Mouse (Mus musculus) megakaryocyte, adult 5-6 weeks (primary cell): ENCODE data around the gene Phox2a. TPM values are rescaled to one million over a fixed set of nuclear protein-coding genes. Genes with fewer than 3 reads are reported as not detected.

Experiments used
- ATAC-seq: 2 replicates; pipeline ENCODE4 v1.8.0; 2016; ENCODE audit warnings: mild to moderate bottlenecking, inconsistent platforms; ENCODE audit not compliant: poor library complexity, severe bottlenecking
- total RNA-seq, 2 experiments: library from RNA; stranded (forward) in 1 of 2; stranded (reverse) in 1 of 2; fragments of 153-499, 151-499 nt in 1 of 2; fragments of 221-1000, 200-1000 nt in 1 of 2; gene quantifications; 2 replicates each; pipeline versions ENCODE4 v1.2.3 to v1.2.4; 2015 to 2017

Gene Phox2a
- not detected in 2 replicates for total RNA-seq (2015)
- not detected in 2 replicates for total RNA-seq (2017)

GRCm38 (mm10) chr7:101817861-101818401 is at the start of gene Phox2a:
Gene Phox2a, plus strand, starts transcription at chr7:101818313.
- no peak for ATAC-seq

GRCm38 (mm10) chr7:101770051-101770450 is 48.1 kb upstream of the Phox2a start:
- ATAC-seq, result no peak

- ATAC-seq, result no peak
Measured at GRCm38 (mm10) chr7:101771604-101772003, 46.5 kb upstream of the Phox2a start.

GRCm38 (mm10) chr7:101772687-101773086 is 45.4 kb upstream of the Phox2a start:
- ATAC-seq, result no peak

- peak; percentile 69 for ATAC-seq
Measured at GRCm38 (mm10) chr7:101777053-101777452, 41.1 kb upstream of the Phox2a start.

GRCm38 (mm10) chr7:101820295-101821030 is 2.4 kb downstream of the Phox2a start:
- ATAC-seq, result no peak

- ATAC-seq, result peak; percentile 25
Measured at GRCm38 (mm10) chr7:101821571-101822501, 3.7 kb downstream of the Phox2a start.

- ATAC-seq, result no peak
Measured at GRCm38 (mm10) chr7:101822836-101823757, 5.0 kb downstream of the Phox2a start.

GRCm38 (mm10) chr7:101823758-101824630 is 5.9 kb downstream of the Phox2a start:
- no peak for ATAC-seq

- ATAC-seq, result no peak
Measured at GRCm38 (mm10) chr7:101830373-101830772, 12.3 kb downstream of the Phox2a start.

- ATAC-seq, result no peak
Measured at GRCm38 (mm10) chr7:101831437-101831836, 13.3 kb downstream of the Phox2a start.

- ATAC-seq, result no peak
Measured at GRCm38 (mm10) chr7:101832372-101832771, 14.3 kb downstream of the Phox2a start.

GRCm38 (mm10) chr7:101833352-101833751 is 15.2 kb downstream of the Phox2a start:
- ATAC-seq, result no peak

- no peak for ATAC-seq
Measured at GRCm38 (mm10) chr7:101833916-101834584, 15.9 kb downstream of the Phox2a start.

GRCm38 (mm10) chr7:101834903-101835302 is 16.8 kb downstream of the Phox2a start:
- ATAC-seq, result no peak

GRCm38 (mm10) chr7:101835457-101836109 is 17.5 kb downstream of the Phox2a start:
- no peak for ATAC-seq

GRCm38 (mm10) chr7:101836271-101837153 is 18.4 kb downstream of the Phox2a start:
- ATAC-seq, result peak; percentile 46
